Mouse (Mus musculus): ENCODE results near the gene Ism1.

The Ism1 gene

DNA sequence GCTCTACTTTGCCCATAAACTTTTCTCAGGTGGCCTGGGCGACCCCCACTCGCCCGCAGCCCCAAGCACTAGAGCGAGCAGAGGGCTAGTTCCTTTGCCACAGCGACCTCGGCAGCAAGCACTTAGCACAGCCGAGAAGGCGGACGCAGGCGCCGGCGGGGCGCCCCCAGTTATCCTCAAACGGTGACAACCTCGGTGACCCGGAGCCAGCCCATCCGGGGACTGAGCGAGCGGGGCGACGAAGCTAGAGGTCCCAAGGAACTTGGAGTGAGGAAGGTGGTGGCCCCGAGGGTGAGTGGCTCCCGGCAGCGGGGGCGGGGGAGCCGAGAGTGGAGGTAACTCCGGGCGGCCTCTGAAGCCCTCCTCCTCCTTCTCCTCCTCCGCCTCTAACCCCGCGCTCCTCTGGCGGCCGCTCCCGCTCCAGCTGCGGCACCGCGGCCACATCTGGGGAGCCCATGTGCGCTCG lies at the start of gene Ism1:
Gene Ism1, plus strand, starts transcription at position 370 of the 466 bp plus-strand sequence.
- DNase-seq (ENCODE audit: low spot score in 2 of 2) = no peak

DNA sequence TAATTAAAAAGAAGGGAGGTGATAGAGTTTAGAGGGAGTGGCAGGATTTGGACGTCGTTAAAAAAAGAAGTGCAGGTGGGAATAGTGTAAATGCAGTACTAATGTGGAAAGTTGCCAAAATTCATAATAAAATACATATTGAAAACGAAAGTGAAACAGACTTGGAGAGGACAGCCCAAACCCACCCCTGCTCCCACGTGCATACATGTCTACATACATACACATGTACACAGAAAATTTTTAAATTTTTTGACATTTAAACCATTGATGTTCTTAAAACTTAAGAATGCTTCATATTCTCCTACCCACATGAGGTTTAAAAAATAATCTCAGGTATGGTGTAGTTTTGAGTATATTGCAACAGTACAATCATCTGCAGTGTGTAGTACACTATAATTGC lies 49.2 kb upstream of the Ism1 start:
- no peak for DNase-seq (ENCODE audit: low spot score in 2 of 2)

DNA sequence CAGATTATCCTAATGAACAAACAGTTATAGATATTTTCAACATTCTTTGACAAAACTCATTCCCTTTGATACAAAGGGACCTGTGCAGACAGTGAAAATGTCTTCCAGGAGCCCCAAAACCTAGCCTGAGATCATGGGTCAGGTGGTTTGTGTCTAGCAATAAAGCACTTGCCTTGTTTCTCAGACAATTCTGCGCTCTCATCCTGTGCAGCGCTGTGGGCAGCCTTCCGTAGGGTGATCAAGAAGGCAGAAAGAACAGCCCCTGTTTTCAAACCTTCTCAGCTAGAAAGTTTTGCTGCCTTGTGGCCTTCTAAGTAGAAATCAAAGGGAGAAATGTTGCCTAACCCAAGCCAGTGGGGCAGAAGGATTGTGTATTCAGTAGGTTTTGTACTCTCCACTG lies 48.3 kb upstream of the Ism1 start:
- no peak for DNase-seq (ENCODE audit: low spot score in 2 of 2)

DNA sequence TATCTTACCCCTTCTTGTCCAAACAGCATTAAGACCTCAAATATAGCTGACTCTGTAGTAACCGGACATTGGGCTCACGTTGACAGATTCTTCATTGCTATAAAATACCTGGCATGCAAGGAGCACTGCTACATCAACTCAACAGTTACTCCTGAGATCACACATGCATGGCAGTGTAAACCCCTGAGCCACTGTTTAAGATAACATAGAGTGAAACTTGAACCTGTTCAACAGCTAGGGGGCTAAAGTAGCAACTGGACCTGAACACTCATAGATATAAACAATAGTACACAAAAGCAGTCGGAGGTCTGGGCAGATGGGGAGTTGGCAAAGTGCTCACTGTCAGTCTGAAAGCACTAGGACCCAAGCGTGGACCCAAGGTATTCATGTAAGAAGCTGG lies 43.5 kb upstream of the Ism1 start:
- DNase-seq (ENCODE audit: low spot score in 2 of 2) = no peak

DNA sequence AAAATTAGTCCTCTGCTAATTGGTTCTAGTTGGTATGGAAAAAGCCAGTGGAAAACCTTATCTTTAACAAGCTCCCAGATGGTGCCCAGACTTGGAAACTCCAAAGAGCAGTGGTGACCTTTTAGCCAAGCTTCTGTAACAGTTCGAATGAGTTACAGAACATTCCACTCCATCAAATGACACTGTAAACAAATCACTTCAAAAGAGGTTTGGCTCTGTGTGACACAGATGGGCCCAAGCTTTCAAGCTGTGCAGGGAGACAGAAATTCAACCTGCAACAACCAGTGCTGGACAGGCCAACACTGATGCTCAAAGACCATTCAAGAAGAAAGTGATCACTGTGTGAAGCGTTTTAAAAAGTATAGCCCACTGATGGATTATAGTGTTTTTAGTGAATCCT lies 40.1 kb upstream of the Ism1 start:
- DNase-seq (ENCODE audit: low spot score in 2 of 2) = no peak

DNA sequence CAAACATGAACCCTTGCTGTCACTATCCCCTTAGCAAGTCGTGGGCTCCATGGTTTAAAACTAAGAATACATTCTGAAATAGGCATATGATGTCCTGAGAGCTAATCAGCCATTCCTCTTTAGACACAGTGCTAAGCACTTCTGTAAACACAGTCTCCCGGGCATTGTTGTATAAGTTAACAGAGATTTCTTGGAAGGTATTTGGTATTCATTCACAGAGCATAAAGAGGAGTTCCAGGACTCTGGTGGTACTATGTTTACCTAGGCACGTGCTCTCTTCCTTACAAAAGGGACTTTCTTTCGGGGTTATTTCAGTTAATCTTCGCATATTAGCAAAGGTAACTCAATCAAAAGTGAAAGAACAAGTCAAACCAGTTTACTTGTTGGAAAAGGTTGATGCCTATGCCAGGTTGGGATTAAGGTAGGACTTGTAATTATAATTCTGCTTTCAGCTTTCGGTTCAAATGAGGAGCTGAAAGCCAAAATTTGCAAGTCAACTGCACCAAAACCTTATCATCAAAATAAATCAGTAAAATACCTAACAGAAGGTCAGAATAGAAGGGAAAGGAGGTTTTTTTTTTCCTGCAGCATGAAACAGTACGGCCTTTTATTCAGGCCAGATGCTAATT lies 36.1 kb upstream of the Ism1 start:
- no peak for DNase-seq (ENCODE audit: low spot score in 2 of 2)

DNA sequence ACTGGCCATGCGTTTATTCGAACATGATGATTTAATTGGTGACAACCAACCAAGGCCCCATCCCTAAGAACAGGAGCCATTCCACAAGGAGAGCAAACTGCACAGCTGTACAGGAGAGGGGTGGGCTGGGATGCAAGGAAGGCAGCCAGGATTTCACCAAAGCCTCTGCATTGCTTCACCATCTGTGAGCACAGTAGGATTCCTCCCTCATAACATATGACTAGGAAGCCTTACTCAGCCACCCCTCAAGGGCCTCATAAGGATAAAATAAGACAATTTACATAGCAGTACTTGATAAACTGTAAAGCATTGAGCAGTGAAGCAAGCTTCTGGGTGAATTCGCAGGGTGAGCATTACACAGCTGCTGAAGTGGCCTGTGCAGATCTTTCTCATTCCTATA lies 28.5 kb upstream of the Ism1 start:
- no peak for DNase-seq (ENCODE audit: low spot score in 2 of 2)

DNA sequence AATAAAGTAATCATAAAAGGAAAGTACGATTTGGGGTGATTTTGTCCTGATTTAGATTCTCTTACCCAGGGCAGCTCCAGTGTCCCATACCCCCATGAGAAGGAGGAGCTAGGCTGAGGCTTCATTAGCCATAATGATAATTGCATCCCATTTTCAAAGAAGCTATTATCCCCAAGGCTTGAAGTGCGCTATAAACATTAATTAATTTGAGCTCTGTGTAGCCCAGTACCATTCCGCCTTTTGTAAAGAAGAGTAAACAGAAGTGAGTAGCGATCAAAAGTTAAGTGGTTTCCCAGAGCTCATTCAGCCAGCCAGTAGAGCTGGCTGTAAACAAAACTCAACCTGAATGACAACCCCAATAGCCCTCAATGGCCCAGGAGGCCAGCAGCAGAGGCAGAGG lies 21.2 kb upstream of the Ism1 start:
- no peak for DNase-seq (ENCODE audit: low spot score in 2 of 2)

DNA sequence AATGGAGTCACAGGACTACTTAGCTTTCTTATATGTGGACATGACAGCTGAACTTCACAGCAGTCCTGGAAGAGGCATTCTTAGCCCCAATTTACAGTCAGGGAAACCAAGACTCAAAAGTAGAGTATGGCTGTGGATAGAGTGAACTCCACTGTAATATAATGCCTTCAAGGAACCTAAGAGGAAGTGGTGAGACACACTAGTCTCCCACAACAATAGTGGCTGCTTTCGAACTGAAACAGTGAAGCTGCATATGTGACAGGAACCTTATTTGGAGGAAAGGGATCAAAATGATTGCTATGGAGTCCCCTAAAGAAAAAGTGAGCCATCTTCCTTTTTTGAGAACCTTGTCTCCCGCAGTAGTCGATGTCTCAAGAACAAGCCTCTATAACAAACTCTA lies 6.1 kb upstream of the Ism1 start:
- no peak for DNase-seq (ENCODE audit: low spot score in 2 of 2)

DNA sequence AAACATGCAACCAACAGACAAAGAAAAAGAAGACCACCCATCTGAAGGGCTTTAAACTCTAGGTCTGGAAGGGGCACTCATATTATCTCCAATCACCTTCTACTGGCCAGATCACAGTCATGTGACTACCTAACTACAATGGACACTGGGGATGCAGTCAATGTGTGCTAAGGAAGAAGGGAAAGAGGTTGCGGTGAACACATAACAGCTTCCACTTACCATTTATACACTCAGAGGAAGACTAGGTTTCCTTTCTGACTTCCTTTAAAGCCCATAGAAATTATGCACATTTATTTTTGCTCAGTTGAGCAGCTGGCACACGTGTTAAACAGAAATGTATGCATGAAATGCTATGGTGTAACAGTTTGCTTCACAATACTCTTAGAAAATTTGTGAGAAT lies 5.6 kb upstream of the Ism1 start:
- DNase-seq (ENCODE audit: low spot score in 2 of 2) = no peak

DNA sequence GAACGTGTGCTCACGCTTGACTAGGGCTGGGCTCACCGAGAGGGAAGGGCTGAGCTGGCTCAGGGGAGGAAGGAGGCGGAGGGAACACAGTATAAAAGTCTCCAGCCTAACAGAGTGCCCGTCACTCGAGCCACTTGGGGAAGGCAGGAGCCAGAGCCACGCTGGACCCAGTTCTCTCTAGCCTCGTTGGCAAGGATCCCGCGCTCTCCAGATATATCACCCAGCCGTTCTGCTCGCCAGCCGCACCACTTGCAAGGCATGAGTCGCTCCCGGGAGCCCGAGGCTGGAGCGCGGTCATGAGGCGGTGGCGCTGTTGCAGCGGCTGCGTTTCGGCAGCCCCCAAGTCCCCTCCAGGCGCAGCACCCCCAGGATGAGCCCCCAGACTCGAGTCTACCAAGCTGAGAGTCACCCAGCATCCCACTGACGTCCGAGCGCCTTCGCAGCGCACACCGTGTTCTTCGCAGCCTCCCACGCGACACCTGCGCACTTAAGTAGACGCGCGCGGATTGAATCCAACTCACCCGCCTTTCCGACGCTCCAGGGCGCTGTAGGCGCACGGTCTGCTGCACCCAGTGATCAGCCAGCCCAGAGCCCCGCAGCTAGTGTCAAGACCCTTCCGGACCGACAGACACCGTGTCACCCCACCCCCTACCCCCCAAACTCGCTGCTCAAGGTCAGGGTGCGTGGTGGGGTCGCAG lies 764 bp upstream of the Ism1 start:
- no peak for DNase-seq (ENCODE audit: low spot score in 2 of 2)

DNA sequence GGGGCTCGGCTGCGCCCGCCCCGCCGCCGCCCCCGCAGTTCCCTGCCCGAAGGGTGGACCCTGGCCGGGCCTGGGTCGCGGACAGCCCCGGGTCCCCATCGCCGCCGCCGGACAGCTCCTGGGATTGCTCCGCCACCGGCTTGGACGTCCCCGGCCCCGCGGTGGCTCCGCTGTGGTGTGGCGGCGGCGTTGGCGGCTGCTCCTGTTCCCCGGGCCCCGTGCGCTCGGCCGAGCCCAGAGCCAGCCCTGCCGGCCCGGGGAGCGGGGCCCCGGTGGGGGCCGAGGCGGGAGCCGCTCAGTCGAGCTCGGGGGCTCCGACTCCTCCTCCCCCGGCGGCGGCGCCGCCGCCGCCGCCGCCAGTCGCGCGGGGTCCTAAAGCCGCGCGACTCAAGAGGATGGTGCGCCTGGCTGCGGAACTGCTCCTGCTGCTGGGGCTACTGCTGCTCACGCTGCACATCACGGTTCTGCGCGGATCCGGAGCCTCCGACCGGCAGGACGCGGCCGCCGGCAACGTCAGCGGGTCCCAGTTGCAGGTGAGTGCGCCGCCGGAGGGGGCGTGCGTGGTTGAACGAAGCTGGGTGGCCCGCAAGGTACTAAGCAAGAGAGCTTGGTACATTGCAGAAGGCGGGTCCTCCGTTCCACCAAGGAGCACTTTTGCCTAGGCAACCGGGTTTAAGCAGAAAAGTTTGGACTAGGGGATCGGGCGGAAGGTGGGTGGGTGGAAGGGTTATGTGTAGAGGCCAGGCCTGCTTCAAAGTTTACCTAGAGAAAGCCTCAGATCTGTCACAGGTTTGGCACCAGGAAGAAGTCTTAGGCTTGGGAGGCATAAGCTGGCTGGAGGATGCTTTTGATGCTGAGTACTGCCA lies 530 bp downstream of the Ism1 start:
- no peak for DNase-seq (ENCODE audit: low spot score in 2 of 2)

DNA sequence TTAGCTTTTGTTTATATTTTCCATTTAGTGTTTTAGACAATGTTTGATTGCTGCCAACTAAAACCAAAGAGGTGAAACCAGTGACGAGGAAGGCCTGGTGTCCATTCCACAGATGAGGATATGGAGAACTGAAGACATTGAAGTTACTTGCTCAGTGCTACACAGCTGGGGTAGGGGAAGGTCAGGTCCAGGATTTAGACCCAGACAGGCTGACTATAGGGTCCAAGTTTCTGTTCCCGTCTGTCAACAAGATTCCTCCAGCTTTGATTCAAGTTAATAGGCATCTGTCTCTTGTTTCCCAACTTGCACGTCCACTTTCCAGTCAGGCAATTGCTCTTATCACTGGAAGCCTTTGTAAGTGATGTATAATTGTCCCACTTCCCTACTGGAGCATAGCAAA lies 4.6 kb downstream of the Ism1 start:
- DNase-seq (ENCODE audit: low spot score in 2 of 2) = no peak

DNA sequence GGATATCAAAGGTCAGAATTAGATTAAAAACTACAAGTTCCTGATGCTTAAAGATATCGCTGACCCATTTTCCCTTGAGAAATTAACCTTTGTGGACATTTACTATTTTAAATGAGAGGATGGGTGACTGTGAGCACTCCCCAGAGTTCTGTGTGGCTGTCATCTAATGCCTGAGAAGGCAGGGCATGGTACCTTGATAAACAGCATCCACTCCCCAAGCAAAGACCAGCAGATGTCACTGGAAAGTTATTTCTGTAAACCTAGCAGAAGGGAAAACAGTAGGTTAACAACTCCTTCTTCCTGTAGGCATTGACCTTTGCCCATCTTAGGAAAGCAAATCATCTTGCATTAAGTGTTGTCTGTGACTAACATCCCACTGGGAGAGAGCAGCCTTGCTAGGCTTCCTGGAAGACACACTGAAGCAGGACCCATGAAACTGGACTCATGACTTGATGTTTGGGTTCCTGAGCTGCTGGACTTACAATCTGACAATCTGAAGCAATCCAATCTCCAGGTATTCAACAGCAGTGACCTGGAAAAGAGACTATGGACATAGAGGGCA lies 11.5 kb downstream of the Ism1 start:
- DNase-seq (ENCODE audit: low spot score in 2 of 2) = no peak

DNA sequence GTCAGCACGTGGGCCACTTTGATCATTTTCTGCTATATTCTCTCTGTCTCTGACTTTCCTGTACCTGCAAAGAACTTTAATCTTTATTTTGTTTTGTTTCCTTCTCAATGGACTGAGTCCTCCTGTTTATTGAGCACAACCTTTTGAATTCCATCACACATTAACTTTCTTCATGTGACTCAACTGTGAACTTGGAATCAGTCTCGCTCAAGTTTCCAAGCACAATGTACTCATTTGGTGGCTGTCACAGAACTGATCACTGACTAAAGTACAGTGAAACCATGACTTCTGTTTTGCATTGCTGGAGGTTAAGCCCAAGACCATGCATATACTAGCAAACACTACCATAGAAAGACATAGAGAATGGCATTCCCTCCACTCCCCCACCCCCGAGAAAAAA lies 15.5 kb downstream of the Ism1 start:
- no peak for DNase-seq (ENCODE audit: low spot score in 2 of 2)

DNA sequence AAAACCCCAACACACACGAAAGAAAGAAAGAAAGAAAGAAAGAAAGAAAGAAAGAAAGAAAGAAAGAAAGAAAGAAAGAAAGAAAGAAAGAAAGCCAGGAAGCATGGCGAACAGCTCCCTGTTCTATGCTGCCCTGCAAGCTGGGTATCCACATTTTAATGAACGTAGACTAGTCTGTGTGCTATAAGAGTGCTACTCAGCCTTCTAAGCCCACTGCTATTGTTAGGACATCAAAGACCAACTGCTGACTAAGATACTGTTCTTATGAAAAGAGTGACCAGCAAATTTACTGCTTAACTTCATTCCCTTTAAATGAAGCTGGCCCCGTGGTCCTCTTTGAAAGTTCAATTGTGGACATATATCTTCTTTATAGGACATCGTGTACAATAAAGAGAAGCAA lies 16.7 kb downstream of the Ism1 start:
- no peak for DNase-seq (ENCODE audit: low spot score in 2 of 2)

DNA sequence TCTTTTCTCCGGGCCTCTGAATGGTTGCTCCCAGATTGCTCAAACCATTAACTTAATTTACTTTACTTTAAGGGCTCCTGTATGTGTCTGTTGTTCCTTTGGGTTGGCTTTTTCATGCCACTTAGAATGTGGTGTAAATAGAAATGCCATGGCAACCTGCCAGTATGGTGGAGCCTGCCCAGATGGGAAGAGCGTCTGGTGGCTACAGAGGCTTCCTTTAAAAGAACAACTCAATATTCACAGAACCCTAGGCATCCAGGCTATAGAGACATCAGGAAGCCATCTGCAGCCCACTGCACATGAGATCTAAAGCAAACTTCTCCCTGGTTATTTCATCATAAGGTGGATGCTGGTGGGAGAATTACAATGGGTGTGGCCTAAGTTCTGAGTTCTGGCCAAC lies 18.6 kb downstream of the Ism1 start:
- DNase-seq (ENCODE audit: low spot score in 2 of 2) = no peak

DNA sequence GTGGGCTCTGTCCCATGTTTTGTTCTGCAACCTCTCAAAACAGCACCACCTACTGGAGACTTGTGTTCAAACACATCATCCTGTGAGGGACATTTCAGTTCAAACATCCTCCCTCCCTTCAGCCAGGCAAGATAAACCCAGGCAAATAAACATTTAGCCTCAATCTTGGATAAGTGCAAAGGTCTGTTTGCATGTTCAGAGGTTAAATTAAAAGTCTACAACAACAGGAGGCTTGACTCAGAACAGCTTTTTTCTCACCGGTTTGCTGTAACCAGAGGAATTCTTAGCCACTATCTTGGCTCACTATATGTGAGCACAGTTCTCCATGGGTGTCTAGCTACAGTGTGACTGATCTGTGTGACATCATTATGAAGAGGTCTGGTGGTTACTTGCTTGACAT lies 22.6 kb downstream of the Ism1 start:
- DNase-seq (ENCODE audit: low spot score in 2 of 2) = no peak

DNA sequence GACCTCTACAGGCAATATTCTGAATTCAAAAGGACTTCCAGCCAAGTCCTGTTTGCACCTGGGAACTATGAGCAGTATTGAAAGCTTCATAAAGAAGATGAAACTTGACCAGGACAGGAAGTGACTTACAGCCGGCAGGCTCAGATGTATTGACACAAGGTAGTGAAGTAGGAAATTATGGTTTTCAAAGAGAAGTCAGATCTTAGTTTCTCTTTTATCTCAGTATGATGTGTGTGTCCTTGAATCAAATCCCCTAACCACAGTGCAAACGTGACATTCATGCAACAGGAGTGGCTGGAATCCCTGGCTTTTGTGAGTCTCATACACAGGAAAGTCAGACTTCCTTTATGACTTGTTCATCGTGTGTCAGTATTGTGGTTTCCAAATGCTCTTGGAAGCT lies 27.0 kb downstream of the Ism1 start:
- DNase-seq (ENCODE audit: low spot score in 2 of 2) = no peak

DNA sequence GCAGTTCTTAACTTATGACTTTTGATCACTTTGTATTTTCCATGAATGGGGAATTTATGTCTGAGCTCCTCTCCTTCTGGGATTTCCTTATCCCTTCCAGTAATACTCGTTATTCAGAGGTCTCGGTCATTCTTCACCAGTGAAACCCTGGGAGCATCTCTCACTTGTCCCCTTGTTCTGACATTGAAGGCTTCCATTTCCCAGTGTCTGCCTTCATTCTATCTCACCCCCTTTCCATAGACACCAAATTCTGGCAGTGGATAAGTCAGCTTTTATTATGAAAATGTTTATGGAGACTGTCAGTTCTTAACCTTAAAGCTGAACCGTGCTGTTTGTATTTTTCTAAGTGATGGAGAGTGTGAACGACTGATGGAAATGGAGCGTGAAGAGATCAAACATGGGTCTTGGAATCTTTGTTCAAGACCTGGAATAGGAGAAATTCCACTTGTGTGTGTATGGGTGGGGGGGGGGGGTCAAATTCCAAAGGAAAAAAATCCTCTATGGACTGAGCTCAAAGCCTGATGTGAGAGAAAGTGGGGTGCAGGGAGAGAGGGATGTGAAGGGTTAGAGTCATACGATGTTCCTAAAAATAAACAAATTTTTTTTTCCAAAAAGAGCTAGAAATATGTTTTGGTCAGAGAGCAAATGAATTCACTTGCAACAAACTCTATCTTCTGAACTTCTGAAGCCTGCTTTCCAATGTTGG lies 30.4 kb downstream of the Ism1 start:
- DNase-seq (ENCODE audit: low spot score in 2 of 2) = no peak

DNA sequence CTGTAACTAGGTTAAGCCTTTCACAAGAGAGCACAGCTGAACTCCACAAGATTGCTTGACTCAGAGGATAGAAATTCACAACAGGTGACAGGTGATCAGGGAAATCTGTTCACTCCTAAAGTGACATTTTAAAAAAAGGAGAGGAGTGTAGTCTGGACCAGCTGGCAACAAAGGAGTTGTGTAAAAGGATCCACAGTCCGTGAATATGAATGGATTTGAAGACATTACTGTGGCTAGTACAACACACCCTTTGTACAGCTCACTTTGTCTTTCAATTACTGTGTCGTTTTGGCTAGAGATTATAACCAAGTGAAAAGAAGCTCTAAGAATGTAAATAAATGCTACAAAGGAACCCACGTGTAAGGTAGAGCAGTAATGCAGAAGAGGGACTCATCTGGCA lies 33.7 kb downstream of the Ism1 start:
- DNase-seq (ENCODE audit: low spot score in 2 of 2) = no peak

DNA sequence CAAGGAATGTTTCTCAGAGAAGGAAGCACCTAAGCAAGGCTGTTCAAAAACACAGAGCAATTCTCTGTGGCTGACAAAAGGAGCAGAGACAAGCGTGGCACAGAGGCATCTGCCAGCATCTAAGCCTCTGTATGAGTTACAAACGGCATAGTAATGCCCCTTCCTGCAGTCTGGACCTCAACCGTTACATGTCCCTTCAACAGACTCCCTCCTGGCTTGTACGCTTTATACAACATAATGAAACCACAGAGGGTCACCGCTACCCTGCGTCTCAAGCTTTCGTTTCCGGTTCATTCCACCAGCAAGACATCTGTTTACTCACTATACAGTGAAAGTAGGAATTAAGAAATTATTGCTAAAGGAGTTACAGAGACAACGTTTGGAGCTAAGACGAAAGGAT lies 34.1 kb downstream of the Ism1 start:
- DNase-seq (ENCODE audit: low spot score in 2 of 2) = no peak
